ENCODE assay signal across 8 mouse cellular contexts in genomic region chr12:112457839-112458238, GRCm38 (mm10). TPM values are rescaled to one million over a fixed set of nuclear protein-coding genes. Genes with fewer than 3 reads are reported as not detected.
DNase-seq lines count a peak whose midpoint lies in the region; ATAC-seq lines count a peak whose summit lies in the region.

No protein-coding gene starts in this region.

- H3K9me3 ChIP-seq in hindbrain, embryonic 12.5 days (replicated peaks), result no peaks in the 10 kb centered on the region

- H3K27me3 ChIP-seq in hindbrain, embryonic 12.5 days, result peaks cover 15% of the 10 kb centered on the region; the same call in 1 of the 2 replicates

- H3K9ac ChIP-seq in hindbrain, embryonic 12.5 days, result no peak overlapping the region

- ATAC-seq in hindbrain, embryonic 12.5 days (ENCODE audit: low FRiP score), result peak; percentile 72

- intact Hi-C loops in left cerebral cortex, postnatal 4 days (cut with DNase I), result no loop called here

- no peak overlapping the region for H3K27ac ChIP-seq in hindbrain, embryonic 12.5 days

- H3K4me1 ChIP-seq in hindbrain, embryonic 12.5 days, result peaks cover 17% of the 10 kb centered on the region

- H3K4me3 ChIP-seq in hindbrain, embryonic 12.5 days, result no peak overlapping the region

- H3K4me2 ChIP-seq in hindbrain, embryonic 12.5 days (replicated peaks), result no peak overlapping the region

- WGBS in hindbrain, embryonic 12.5 days, result 19% methylated on average over 4 of the region's 4 CpGs

- H3K36me3 ChIP-seq in hindbrain, embryonic 12.5 days, result no peaks in the 10 kb centered on the region

- DNase-seq in adrenal gland, postnatal 10 days, result peak; percentile 58
- DNase-seq in adrenal gland, postnatal 4 days (ENCODE audit: low spot score in 2 of 2), result no peak
- peak; percentile 13 for DNase-seq in adipocyte (ENCODE audit: low spot score)
- peak; percentile 81 for DNase-seq in left cerebral cortex, postnatal 4 days
- no peak for DNase-seq in spleen, postnatal 10 days (ENCODE audit: low spot score in 2 of 2)
- no peak for DNase-seq in embryo, embryonic 10.5 days (ENCODE audit: low spot score)
- no peak for DNase-seq in B cell, adult 2 months

RNA-seq across cellular contexts. Expression of gene A530016L24Rik, which starts 31.4 kb away (rescaled TPM):
- total RNA-seq in adrenal gland, postnatal 10 days (2021), result 10 to 100 TPM; 16.2 to 22.6 TPM
- total RNA-seq in adrenal gland, postnatal 4 days (2021), result 1 to 10 TPM; 9.1 to 9.8 TPM
- 0.13 TPM in 1 of 2 replicates, not detected in the other for polyA plus RNA-seq in hindbrain, embryonic 12.5 days (2016; fragmentation: Nextera tagmentation; extraction: Ambion mirVana)
- under 1 TPM; 0.74 to 0.95 TPM for total RNA-seq in left cerebral cortex, postnatal 4 days (2021)

RNA-seq across cellular contexts. Expression of gene Tmem179, which starts 58.7 kb away (rescaled TPM):
- 1 to 10 TPM; 4.8 to 6.8 TPM for total RNA-seq in adrenal gland, postnatal 10 days (2021)
- total RNA-seq in adrenal gland, postnatal 4 days (2021), result 1 to 10 TPM; 5.8 to 6.6 TPM
- 14.6 and 16.1 TPM in 2 replicates for polyA plus RNA-seq in hindbrain, embryonic 12.5 days (2016; fragmentation: Nextera tagmentation; extraction: Ambion mirVana)
- 10 to 100 TPM; 83.6 to 91.1 TPM for total RNA-seq in left cerebral cortex, postnatal 4 days (2021)

Comparison
In these comparisons a context has a peak if more than half of its experiments do, and no peak if none do; other contexts are left out.
1. DNase-seq: peak in adrenal gland, postnatal 10 days (single experiment), adipocyte (single experiment) and left cerebral cortex, postnatal 4 days (single experiment); none in adrenal gland, postnatal 4 days (0 of 2), spleen, postnatal 10 days (0 of 2), embryo, embryonic 10.5 days (single experiment) and B cell, adult 2 months (0 of 2).
2. RNA of gene A530016L24Rik, which starts 31.4 kb away (total RNA-seq): 16.2 to 22.6 TPM in adrenal gland, postnatal 10 days and 9.1 to 9.8 TPM in adrenal gland, postnatal 4 days; 0.74 to 0.95 TPM in left cerebral cortex, postnatal 4 days; every median in the first group is over 4 times any median in the second.
3. RNA of gene Tmem179, which starts 58.7 kb away (total RNA-seq): 83.6 to 91.1 TPM in left cerebral cortex, postnatal 4 days; 4.8 to 6.8 TPM in adrenal gland, postnatal 10 days and 5.8 to 6.6 TPM in adrenal gland, postnatal 4 days; every median in the first group is over 10 times any median in the second.